Mouse (Mus musculus) embryonic facial prominence, embryonic 15.5 days (tissue): Measurements from ENCODE around the gene Pdss1. TPM values are rescaled to one million over a fixed set of nuclear protein-coding genes. Genes with fewer than 3 reads are reported as not detected.

Experiments used
- ATAC-seq: fragments of 200-750 bp; cut with Nextera tagmentation; 2 replicates; pipeline ENCODE4 v1.8.0; 2017; ENCODE audit warnings: low read depth, moderate TSS enrichment; ENCODE audit not compliant: insufficient number of reproducible peaks, low FRiP score, low TSS enrichment
- H3K27ac ChIP-seq: fragments of 300-500 bp; sonication (generic); replicated peaks from 2 replicates; pipeline ENCODE4 v1.5.1; 2015; ENCODE audit warnings: mild to moderate bottlenecking, inconsistent platforms
- H3K27me3 ChIP-seq: fragments of 300-500 bp; sonication (generic); 2 replicates; pipeline ENCODE4 v1.6.1; 2015; ENCODE audit warnings: inconsistent platforms
- H3K36me3 ChIP-seq: fragments of 300-500 bp; sonication (generic); 2 replicates; pipeline ENCODE4 v1.6.1; 2015; ENCODE audit warnings: mild to moderate bottlenecking, inconsistent platforms
- H3K4me1 ChIP-seq: fragments of 300-500 bp; sonication (generic); 2 replicates; pipeline ENCODE4 v1.6.1; 2015; ENCODE audit warnings: inconsistent platforms
- H3K4me2 ChIP-seq: fragments of 300-500 bp; sonication (generic); replicated peaks from 2 replicates; pipeline ENCODE4 v1.6.1; 2015; ENCODE audit warnings: mild to moderate bottlenecking, inconsistent platforms
- H3K4me3 ChIP-seq: fragments of 300-500 bp; sonication (generic); replicated peaks from 2 replicates; pipeline ENCODE4 v1.5.1; 2015; ENCODE audit warnings: mild to moderate bottlenecking, inconsistent platforms
- H3K9ac ChIP-seq: fragments of 300-500 bp; sonication (generic); 2 replicates; pipeline ENCODE4 v1.6.1; 2015; ENCODE audit warnings: inconsistent platforms
- H3K9me3 ChIP-seq: fragments of 300-500 bp; sonication (generic); replicated peaks from 2 replicates; pipeline ENCODE4 v1.6.1; 2016; ENCODE audit warnings: inconsistent platforms
- WGBS: fragments of 180-500 bp; shearing (Covaris S2); methylation state at CpG from one replicate; pipeline ENCODE4 v1.1.7; 2015; 5-methylcytosine and 5-hydroxymethylcytosine counted together
- polyA plus RNA-seq: library from polyadenylated mRNA; unstranded; fragments of >200 nt; fragmentation: Nextera tagmentation; extraction: Ambion mirVana; gene quantifications from 2 replicates; pipeline ENCODE4 v1.2.1, GENCODE M21; 2015

Pdss1 gene
- polyA plus RNA-seq, 1 experiment from 2014 or later = 17.2 TPM

DNA sequence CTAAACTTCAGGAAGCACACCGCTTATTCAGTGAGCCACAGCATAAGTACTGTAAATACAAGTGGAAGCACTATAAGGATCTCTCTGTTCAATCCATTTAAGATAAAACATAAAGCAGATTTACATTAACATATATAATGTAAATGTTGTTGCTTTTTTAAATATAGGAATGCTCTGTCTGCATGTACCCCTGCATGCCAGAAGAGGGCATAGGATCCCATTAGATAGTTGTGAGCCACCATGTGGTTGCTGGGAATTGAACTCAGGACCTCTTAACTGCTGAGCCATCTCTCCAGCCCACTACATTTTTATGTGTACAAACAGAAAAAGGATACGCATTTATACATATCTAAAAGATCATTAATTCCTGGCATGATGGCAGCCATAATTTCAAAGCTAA, 66.4 kb downstream of the Pdss1 start:
- H3K36me3 ChIP-seq = no peaks in the 10 kb centered on the region
- no peak overlapping the region for H3K9ac ChIP-seq
- H3K4me2 ChIP-seq = no peak overlapping the region
- 96% methylated on average over 2 of the region's 2 CpGs for WGBS
- no peaks in the 10 kb centered on the region for H3K4me1 ChIP-seq
- no peak overlapping the region for H3K27ac ChIP-seq
- no peak overlapping the region for H3K4me3 ChIP-seq
- H3K27me3 ChIP-seq = no peaks in the 10 kb centered on the region
- ATAC-seq = no peak
- H3K9me3 ChIP-seq = no peaks in the 10 kb centered on the region

DNA sequence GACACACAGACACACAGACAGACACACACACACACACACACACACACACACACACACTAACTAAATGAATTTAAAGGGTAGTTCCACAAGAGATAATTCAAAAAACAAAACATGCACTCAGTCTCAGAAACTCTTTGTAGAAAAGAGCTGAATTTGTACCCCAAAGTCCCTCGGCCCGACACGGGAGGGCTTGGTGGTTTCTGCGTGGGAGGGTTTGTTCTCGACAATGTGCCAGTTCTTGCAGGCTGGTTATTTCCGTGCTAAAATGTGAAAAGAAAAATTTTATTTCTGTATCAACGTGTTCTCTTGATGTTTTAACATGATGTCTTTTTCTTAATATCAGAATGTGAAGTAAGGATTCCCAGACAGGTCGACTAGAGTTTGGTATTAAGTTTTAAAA, 66.9 kb downstream of the Pdss1 start:
- H3K27me3 ChIP-seq = no peaks in the 10 kb centered on the region
- no peaks in the 10 kb centered on the region for H3K36me3 ChIP-seq
- no peaks in the 10 kb centered on the region for H3K4me1 ChIP-seq
- no peaks in the 10 kb centered on the region for H3K9me3 ChIP-seq
- no peak overlapping the region for H3K4me3 ChIP-seq
- H3K27ac ChIP-seq = no peak overlapping the region
- H3K9ac ChIP-seq = no peak overlapping the region
- H3K4me2 ChIP-seq = no peak overlapping the region
- WGBS = 92% methylated on average over 8 of the region's 8 CpGs
- no peak for ATAC-seq

DNA sequence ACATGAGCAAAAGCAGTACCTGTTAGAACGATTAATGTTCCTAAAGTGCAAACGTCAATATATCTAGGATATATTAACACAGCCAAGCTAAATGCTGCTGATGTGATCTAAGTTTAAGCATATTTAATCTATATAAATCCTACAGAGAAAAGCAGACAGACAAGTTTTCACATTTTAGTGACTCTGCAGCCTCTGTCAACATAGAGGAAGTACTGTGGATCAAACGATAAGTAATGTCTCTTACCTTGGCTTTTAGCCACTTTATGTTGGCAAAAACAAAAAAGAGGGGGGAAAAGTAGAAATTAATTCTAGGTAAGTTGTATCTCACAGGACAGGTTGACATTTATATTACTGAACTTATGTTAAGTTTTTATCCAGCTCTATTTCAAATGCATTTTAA, 67.6 kb downstream of the Pdss1 start:
- H3K27me3 ChIP-seq = no peaks in the 10 kb centered on the region
- no peaks in the 10 kb centered on the region for H3K36me3 ChIP-seq
- no peak overlapping the region for H3K27ac ChIP-seq
- H3K9me3 ChIP-seq = no peaks in the 10 kb centered on the region
- no peak overlapping the region for H3K4me3 ChIP-seq
- no peaks in the 10 kb centered on the region for H3K4me1 ChIP-seq
- H3K9ac ChIP-seq = no peak overlapping the region
- H3K4me2 ChIP-seq = no peak overlapping the region
- WGBS = 73% methylated on average over 3 of the region's 3 CpGs
- no peak for ATAC-seq

DNA sequence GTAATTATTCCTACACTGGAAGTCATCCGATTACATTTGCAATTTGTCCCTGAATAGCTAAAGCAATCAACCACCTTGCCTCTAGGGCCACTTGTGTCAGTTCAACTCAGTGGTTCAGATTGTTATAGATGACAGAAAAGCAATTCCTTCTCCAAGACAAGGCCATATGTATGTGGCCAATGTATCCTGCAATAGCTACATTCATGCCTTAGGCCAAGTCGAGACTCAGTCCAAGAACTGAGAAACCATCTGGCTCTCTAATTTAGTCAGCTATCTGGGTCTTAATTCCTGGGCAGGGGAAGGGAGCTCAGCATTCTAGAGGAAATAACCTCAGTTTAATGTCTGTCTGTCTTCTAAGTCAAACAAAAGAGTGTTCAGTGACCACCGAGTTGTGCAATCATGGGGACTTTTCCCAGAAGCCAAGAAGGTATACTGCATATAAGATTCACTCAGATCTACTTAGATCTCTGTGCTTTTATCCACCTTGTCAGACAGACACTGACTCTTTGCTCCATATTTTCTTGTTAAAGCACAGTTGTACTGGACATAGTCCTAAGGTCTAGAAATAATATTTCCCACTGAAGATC, 82.2 kb downstream of the Pdss1 start:
- Histone ChIP-seq H3K36me3 (no peaks in the 10 kb centered on the region), H3K27me3 (no peaks in the 10 kb centered on the region), H3K9me3 (no peaks in the 10 kb centered on the region), H3K27ac (no peak overlapping the region), H3K4me3 (no peak overlapping the region), H3K4me1 (no peaks in the 10 kb centered on the region), H3K9ac (no peak overlapping the region), H3K4me2 (no peak overlapping the region)
- ATAC-seq = no peak
- WGBS = 46% methylated on average over 3 of the region's 3 CpGs

DNA sequence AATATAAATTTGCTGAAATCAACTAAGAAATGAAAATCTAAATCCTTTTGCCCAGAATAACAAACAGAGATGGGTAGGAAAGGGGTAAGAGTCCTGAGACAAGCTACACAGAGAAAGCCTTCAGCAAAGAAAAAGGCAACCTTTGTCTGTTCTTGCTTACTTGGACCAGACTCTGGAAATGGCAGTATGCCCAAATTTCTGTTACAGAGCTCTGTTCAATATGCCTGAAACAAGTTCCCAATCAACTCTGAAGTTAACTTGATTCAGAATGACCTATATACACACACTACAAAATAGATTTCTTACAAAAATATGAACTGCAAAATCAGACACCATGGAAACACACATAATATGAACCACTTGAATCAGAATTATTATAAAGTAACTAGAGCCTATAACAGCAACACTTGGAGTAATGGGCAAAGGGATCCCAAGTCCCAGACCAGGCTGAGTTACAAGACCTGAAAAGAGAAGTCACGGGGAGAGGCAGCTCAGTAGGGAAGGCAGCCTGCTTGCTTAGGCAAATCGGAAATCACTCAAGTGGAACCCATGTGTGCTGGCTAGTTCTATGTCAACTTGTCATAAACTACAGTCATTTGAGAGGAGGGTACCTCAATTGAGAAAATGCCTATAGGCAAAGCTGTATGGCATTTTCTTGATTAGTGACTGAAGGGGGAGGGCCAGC, 90.8 kb downstream of the Pdss1 start:
- H3K4me2 ChIP-seq = no peak overlapping the region
- H3K27me3 ChIP-seq = no peaks in the 10 kb centered on the region
- H3K27ac ChIP-seq = peak overlapping the region; percentile 53
- ATAC-seq = no peak
- H3K36me3 ChIP-seq = no peaks in the 10 kb centered on the region
- 55% methylated on average over 2 of the region's 2 CpGs for WGBS
- H3K4me1 ChIP-seq = no peaks in the 10 kb centered on the region
- no peak overlapping the region for H3K4me3 ChIP-seq
- no peak overlapping the region for H3K9ac ChIP-seq
- no peaks in the 10 kb centered on the region for H3K9me3 ChIP-seq

Other genes starting within 250 kb of the Pdss1 start
- 3.0 and 3.5 TPM in 2 replicates for gene Apbb1ip, start 121.4 kb upstream of the Pdss1 start, polyA plus RNA-seq
- 51.8 and 53.9 TPM in 2 replicates for gene Abi1, start 144.7 kb downstream of the Pdss1 start, polyA plus RNA-seq
- 33.1 and 35.7 TPM in 2 replicates for gene Acbd5, start 172.6 kb downstream of the Pdss1 start, polyA plus RNA-seq